Mouse (Mus musculus): Measurements from ENCODE around the gene Ssr4. TPM values are rescaled to one million over a fixed set of nuclear protein-coding genes. Genes with fewer than 3 reads are reported as not detected.

Gene Ssr4
- total and polyA plus RNA-seq, 3 experiments: 281 to 428 (median 291) TPM

Other genes with a start within 250 kb of the Ssr4 start
- gene Dusp9, start 147.6 kb upstream of the Ssr4 start, total RNA-seq (2012; rRNA removed): 0.17 and 0.29 TPM in 2 replicates
- 0.09 and 0.19 TPM in 2 replicates for gene Dusp9, start 147.6 kb upstream of the Ssr4 start, total RNA-seq (2014; rRNA removed)
- gene Dusp9, start 147.6 kb upstream of the Ssr4 start, polyA plus RNA-seq (2012; ENCODE audit: insufficient read length, low read depth): 0.23 and 0.47 TPM in 2 replicates
- not detected in 2 replicates for gene Pnck, start 126.9 kb upstream of the Ssr4 start, total RNA-seq (2012; rRNA removed)
- not detected in 2 replicates for gene Pnck, start 126.9 kb upstream of the Ssr4 start, total RNA-seq (2014; rRNA removed)
- not detected in 2 replicates for gene Pnck, start 126.9 kb upstream of the Ssr4 start, polyA plus RNA-seq (2012; ENCODE audit: insufficient read length, low read depth)
- gene Slc6a8, start 113.9 kb upstream of the Ssr4 start, total RNA-seq (2012; rRNA removed): 3.2 and 4.2 TPM in 2 replicates
- gene Slc6a8, start 113.9 kb upstream of the Ssr4 start, total RNA-seq (2014; rRNA removed): 0.39 and 0.70 TPM in 2 replicates
- gene Slc6a8, start 113.9 kb upstream of the Ssr4 start, polyA plus RNA-seq (2012; ENCODE audit: insufficient read length, low read depth): 1.9 and 2.2 TPM in 2 replicates
- 119 and 134 TPM in 2 replicates for gene Bcap31, start 70.9 kb upstream of the Ssr4 start, total RNA-seq (2012; rRNA removed)
- gene Bcap31, start 70.9 kb upstream of the Ssr4 start, total RNA-seq (2014; rRNA removed): 239 TPM in 2 replicates
- gene Bcap31, start 70.9 kb upstream of the Ssr4 start, polyA plus RNA-seq (2012; ENCODE audit: insufficient read length, low read depth): 176 and 181 TPM in 2 replicates
- 5.6 and 5.9 TPM in 2 replicates for gene Abcd1, start 70.4 kb upstream of the Ssr4 start, total RNA-seq (2012; rRNA removed)
- 2.5 and 2.8 TPM in 2 replicates for gene Abcd1, start 70.4 kb upstream of the Ssr4 start, total RNA-seq (2014; rRNA removed)
- 10.2 and 11.4 TPM in 2 replicates for gene Abcd1, start 70.4 kb upstream of the Ssr4 start, polyA plus RNA-seq (2012; ENCODE audit: insufficient read length, low read depth)
- 0.42 and 0.59 TPM in 2 replicates for gene Plxnb3, start 29.9 kb upstream of the Ssr4 start, total RNA-seq (2012; rRNA removed)
- 0.24 and 0.28 TPM in 2 replicates for gene Plxnb3, start 29.9 kb upstream of the Ssr4 start, total RNA-seq (2014; rRNA removed)
- gene Plxnb3, start 29.9 kb upstream of the Ssr4 start, polyA plus RNA-seq (2012; ENCODE audit: insufficient read length, low read depth): 0.60 and 0.76 TPM in 2 replicates
- 55.2 and 67.5 TPM in 2 replicates for gene Srpk3, start 12.6 kb upstream of the Ssr4 start, total RNA-seq (2012; rRNA removed)
- 42.7 and 45.7 TPM in 2 replicates for gene Srpk3, start 12.6 kb upstream of the Ssr4 start, total RNA-seq (2014; rRNA removed)
- 46.1 and 52.3 TPM in 2 replicates for gene Srpk3, start 12.6 kb upstream of the Ssr4 start, polyA plus RNA-seq (2012; ENCODE audit: insufficient read length, low read depth)
- 191 and 219 TPM in 2 replicates for gene Idh3g, start 131 bp upstream of the Ssr4 start, total RNA-seq (2012; rRNA removed)
- 225 and 237 TPM in 2 replicates for gene Idh3g, start 131 bp upstream of the Ssr4 start, total RNA-seq (2014; rRNA removed)
- gene Idh3g, start 131 bp upstream of the Ssr4 start, polyA plus RNA-seq (2012; ENCODE audit: insufficient read length, low read depth): 191 and 209 TPM in 2 replicates
- gene Pdzd4, start 37.9 kb downstream of the Ssr4 start, total RNA-seq (2012; rRNA removed): 0.42 and 0.72 TPM in 2 replicates
- gene Pdzd4, start 37.9 kb downstream of the Ssr4 start, total RNA-seq (2014; rRNA removed): 0.30 and 0.32 TPM in 2 replicates
- 0.85 and 1.1 TPM in 2 replicates for gene Pdzd4, start 37.9 kb downstream of the Ssr4 start, polyA plus RNA-seq (2012; ENCODE audit: insufficient read length, low read depth)
- 0.34 and 0.46 TPM in 2 replicates for gene Avpr2, start 105.1 kb downstream of the Ssr4 start, total RNA-seq (2012; rRNA removed)
- not detected in 2 replicates for gene Avpr2, start 105.1 kb downstream of the Ssr4 start, total RNA-seq (2014; rRNA removed)
- 0.20 and 0.64 TPM in 2 replicates for gene Avpr2, start 105.1 kb downstream of the Ssr4 start, polyA plus RNA-seq (2012; ENCODE audit: insufficient read length, low read depth)
- 0.21 and 0.30 TPM in 2 replicates for gene L1cam, start 109.1 kb downstream of the Ssr4 start, total RNA-seq (2012; rRNA removed)
- gene L1cam, start 109.1 kb downstream of the Ssr4 start, total RNA-seq (2014; rRNA removed): 0.12 and 0.23 TPM in 2 replicates
- gene L1cam, start 109.1 kb downstream of the Ssr4 start, polyA plus RNA-seq (2012; ENCODE audit: insufficient read length, low read depth): 0.49 and 0.65 TPM in 2 replicates
- gene Arhgap4, start 134.8 kb downstream of the Ssr4 start, total RNA-seq (2012; rRNA removed): 13.6 and 14.3 TPM in 2 replicates
- 10.9 and 13.9 TPM in 2 replicates for gene Arhgap4, start 134.8 kb downstream of the Ssr4 start, total RNA-seq (2014; rRNA removed)
- gene Arhgap4, start 134.8 kb downstream of the Ssr4 start, polyA plus RNA-seq (2012; ENCODE audit: insufficient read length, low read depth): 24.1 and 24.5 TPM in 2 replicates
- gene Naa10, start 134.9 kb downstream of the Ssr4 start, total RNA-seq (2012; rRNA removed): 148 and 184 TPM in 2 replicates
- gene Naa10, start 134.9 kb downstream of the Ssr4 start, total RNA-seq (2014; rRNA removed): 152 and 166 TPM in 2 replicates
- gene Naa10, start 134.9 kb downstream of the Ssr4 start, polyA plus RNA-seq (2012; ENCODE audit: insufficient read length, low read depth): 144 and 152 TPM in 2 replicates
- gene Renbp, start 143.8 kb downstream of the Ssr4 start, total RNA-seq (2012; rRNA removed): 38.5 and 43.4 TPM in 2 replicates
- gene Renbp, start 143.8 kb downstream of the Ssr4 start, total RNA-seq (2014; rRNA removed): 24.7 and 25.2 TPM in 2 replicates
- 64.7 and 66.3 TPM in 2 replicates for gene Renbp, start 143.8 kb downstream of the Ssr4 start, polyA plus RNA-seq (2012; ENCODE audit: insufficient read length, low read depth)
- gene Hcfc1, start 179.3 kb downstream of the Ssr4 start, total RNA-seq (2012; rRNA removed): 58.5 and 61.6 TPM in 2 replicates
- 32.9 and 37.6 TPM in 2 replicates for gene Hcfc1, start 179.3 kb downstream of the Ssr4 start, total RNA-seq (2014; rRNA removed)
- 78.1 and 98.2 TPM in 2 replicates for gene Hcfc1, start 179.3 kb downstream of the Ssr4 start, polyA plus RNA-seq (2012; ENCODE audit: insufficient read length, low read depth)
- 38.8 and 40.0 TPM in 2 replicates for gene Irak1, start 236.9 kb downstream of the Ssr4 start, total RNA-seq (2012; rRNA removed)
- gene Irak1, start 236.9 kb downstream of the Ssr4 start, total RNA-seq (2014; rRNA removed): 25.3 and 27.7 TPM in 2 replicates
- 63.1 and 77.8 TPM in 2 replicates for gene Irak1, start 236.9 kb downstream of the Ssr4 start, polyA plus RNA-seq (2012; ENCODE audit: insufficient read length, low read depth)

All from CH12.LX (cell line).